Mouse (Mus musculus): ENCODE results near the gene Cd300lb. TPM values are rescaled to one million over a fixed set of nuclear protein-coding genes. Genes with fewer than 3 reads are reported as not detected.

Gene Cd300lb
- total RNA-seq, 2 experiments from 2014 or later: 0.12 TPM; not detected in 1

- DNase-seq (ENCODE audit: low spot score in 2 of 2): no peak
Measured at GRCm38 (mm10) chr11:114884380-114885100, 49.6 kb downstream of the Cd300lb start.

- DNase-seq (ENCODE audit: low spot score in 2 of 2): no peak
Measured at GRCm38 (mm10) chr11:114883251-114883789, 50.9 kb downstream of the Cd300lb start.

- peak; percentile 30 to 51 for DNase-seq (ENCODE audit: low spot score in 2 of 2)
Measured at GRCm38 (mm10) chr11:114880589-114880988, 53.6 kb downstream of the Cd300lb start.

- no peak for DNase-seq (ENCODE audit: low spot score in 2 of 2)
Measured at GRCm38 (mm10) chr11:114880185-114880584, 54.0 kb downstream of the Cd300lb start.

- peak in 1 of 2 experiments; percentile 32 for DNase-seq (ENCODE audit: low spot score in 2 of 2)
Measured at GRCm38 (mm10) chr11:114879666-114880065, 54.5 kb downstream of the Cd300lb start.

- peak; percentile 41 to 60 for DNase-seq (ENCODE audit: low spot score in 2 of 2)
Measured at GRCm38 (mm10) chr11:114877145-114877544, 57.0 kb downstream of the Cd300lb start.

- no peak for DNase-seq (ENCODE audit: low spot score in 2 of 2)
Measured at GRCm38 (mm10) chr11:114876621-114877020, 57.6 kb downstream of the Cd300lb start.

GRCm38 (mm10) chr11:114876176-114876575, 58.0 kb downstream of the Cd300lb start:
- no peak for DNase-seq (ENCODE audit: low spot score in 2 of 2)

GRCm38 (mm10) chr11:114875301-114875801, 58.8 kb downstream of the Cd300lb start:
- DNase-seq (ENCODE audit: low spot score in 2 of 2): no peak

- no peak for DNase-seq (ENCODE audit: low spot score in 2 of 2)
Measured at GRCm38 (mm10) chr11:114874226-114875145, 59.7 kb downstream of the Cd300lb start.

- no peak for DNase-seq (ENCODE audit: low spot score in 2 of 2)
Measured at GRCm38 (mm10) chr11:114873022-114873817, 61.0 kb downstream of the Cd300lb start.

Other genes with a start within 250 kb of the Cd300lb start
- gene Dnaic2, start 207.0 kb downstream of the Cd300lb start, total RNA-seq (2021): 1 to 10 TPM; 1.6 to 3.5 TPM
- gene Kif19a, start 169.0 kb downstream of the Cd300lb start, total RNA-seq (2021): 10 to 100 TPM; 15.4 to 18.9 TPM
- gene Btbd17, start 138.4 kb downstream of the Cd300lb start, total RNA-seq (2021): 10 to 100 TPM; 31.5 to 34.9 TPM
- gene Gpr142, start 135.5 kb downstream of the Cd300lb start, total RNA-seq (2021): not detected
- 1 to 10 TPM; 4.7 to 6.0 TPM for gene Gprc5c, start 83.2 kb downstream of the Cd300lb start, total RNA-seq (2021)
- 1 to 10 TPM in 1 of 2 experiments, under 1 TPM in 1; 0.19 to 1.1 TPM for gene Cd300a, start 44.3 kb downstream of the Cd300lb start, total RNA-seq (2021)
- gene Cd300c, start 34.8 kb upstream of the Cd300lb start, total RNA-seq (2021): not detected
- gene Cd300ld, start 55.5 kb upstream of the Cd300lb start, total RNA-seq (2021): under 1 TPM in 1 of 2 experiments, not detected in 1; 0.12 TPM
- 1 to 10 TPM; 4.4 to 5.2 TPM for gene Cd300c2, start 67.5 kb upstream of the Cd300lb start, total RNA-seq (2021)
- not detected for gene Cd300ld2, start 81.8 kb upstream of the Cd300lb start, total RNA-seq (2021)
- not detected for gene Cd300ld4, start 92.6 kb upstream of the Cd300lb start, total RNA-seq (2021)
- gene Cd300ld5, start 103.4 kb upstream of the Cd300lb start, total RNA-seq (2021): 1 to 10 TPM; 2.3 to 2.8 TPM
- not detected for gene Cd300ld3, start 114.0 kb upstream of the Cd300lb start, total RNA-seq (2021)
- gene Cd300e, start 127.8 kb upstream of the Cd300lb start, total RNA-seq (2021): not detected
- gene Rab37, start 157.0 kb upstream of the Cd300lb start, total RNA-seq (2021): 1 to 10 TPM; 1.6 to 5.1 TPM
- gene Cd300lf, start 199.6 kb upstream of the Cd300lb start, total RNA-seq (2021): under 1 TPM; 0.35 to 0.76 TPM
- 10 to 100 TPM; 79.3 to 82.2 TPM for gene Slc9a3r1, start 229.0 kb upstream of the Cd300lb start, total RNA-seq (2021)